Mouse (Mus musculus): ENCODE data around the gene Atp10a. TPM values are rescaled to one million over a fixed set of nuclear protein-coding genes. Genes with fewer than 3 reads are reported as not detected.

The Atp10a gene
- polyA plus RNA-seq, 1 experiment from 2014 or later, result 4.7 TPM

- Histone ChIP-seq H3K4me3 (replicated peaks; ENCODE audit: low read length) (no peak overlapping the region), H3K9ac (ENCODE audit: low read length) (no peak overlapping the region), H3K27me3 (ENCODE audit: control insufficient read depth, insufficient read depth, low read length) (no peaks in the 10 kb centered on the region), H3K27ac (ENCODE audit: low read length) (no peak overlapping the region), H3K4me1 (ENCODE audit: control insufficient read depth, insufficient read depth, low read length) (peaks cover 11% of the 10 kb centered on the region; the same call in 1 of the 2 replicates), H3K36me3 (ENCODE audit: control insufficient read depth, insufficient read depth, low read length) (no peaks in the 10 kb centered on the region), H3K9me3 (replicated peaks; ENCODE audit: control insufficient read depth, low read length) (no peaks in the 10 kb centered on the region), H3K4me2 (ENCODE audit: low read depth, low read length) (no peak overlapping the region)
- 68% methylated on average over 4 of the region's 4 CpGs for WGBS
- no peak for ATAC-seq (ENCODE audit: insufficient read depth, low FRiP score)
Observed at GRCm38 (mm10) chr7:58742009-58742408, 86.0 kb downstream of the Atp10a start.

GRCm38 (mm10) chr7:58742648-58743047, 86.7 kb downstream of the Atp10a start:
- ATAC-seq (ENCODE audit: insufficient read depth, low FRiP score), result no peak
- Histone ChIP-seq H3K4me2 (ENCODE audit: low read depth, low read length) (no peak overlapping the region), H3K9me3 (replicated peaks; ENCODE audit: control insufficient read depth, low read length) (no peaks in the 10 kb centered on the region), H3K36me3 (ENCODE audit: control insufficient read depth, insufficient read depth, low read length) (no peaks in the 10 kb centered on the region), H3K27me3 (ENCODE audit: control insufficient read depth, insufficient read depth, low read length) (no peaks in the 10 kb centered on the region), H3K4me1 (ENCODE audit: control insufficient read depth, insufficient read depth, low read length) (peaks cover 10% of the 10 kb centered on the region; the same call in 1 of the 2 replicates), H3K27ac (ENCODE audit: low read length) (no peak overlapping the region), H3K4me3 (replicated peaks; ENCODE audit: low read length) (no peak overlapping the region), H3K9ac (ENCODE audit: low read length) (no peak overlapping the region)
- WGBS, result 73% methylated on average over 1 of the region's 1 CpGs

DNA sequence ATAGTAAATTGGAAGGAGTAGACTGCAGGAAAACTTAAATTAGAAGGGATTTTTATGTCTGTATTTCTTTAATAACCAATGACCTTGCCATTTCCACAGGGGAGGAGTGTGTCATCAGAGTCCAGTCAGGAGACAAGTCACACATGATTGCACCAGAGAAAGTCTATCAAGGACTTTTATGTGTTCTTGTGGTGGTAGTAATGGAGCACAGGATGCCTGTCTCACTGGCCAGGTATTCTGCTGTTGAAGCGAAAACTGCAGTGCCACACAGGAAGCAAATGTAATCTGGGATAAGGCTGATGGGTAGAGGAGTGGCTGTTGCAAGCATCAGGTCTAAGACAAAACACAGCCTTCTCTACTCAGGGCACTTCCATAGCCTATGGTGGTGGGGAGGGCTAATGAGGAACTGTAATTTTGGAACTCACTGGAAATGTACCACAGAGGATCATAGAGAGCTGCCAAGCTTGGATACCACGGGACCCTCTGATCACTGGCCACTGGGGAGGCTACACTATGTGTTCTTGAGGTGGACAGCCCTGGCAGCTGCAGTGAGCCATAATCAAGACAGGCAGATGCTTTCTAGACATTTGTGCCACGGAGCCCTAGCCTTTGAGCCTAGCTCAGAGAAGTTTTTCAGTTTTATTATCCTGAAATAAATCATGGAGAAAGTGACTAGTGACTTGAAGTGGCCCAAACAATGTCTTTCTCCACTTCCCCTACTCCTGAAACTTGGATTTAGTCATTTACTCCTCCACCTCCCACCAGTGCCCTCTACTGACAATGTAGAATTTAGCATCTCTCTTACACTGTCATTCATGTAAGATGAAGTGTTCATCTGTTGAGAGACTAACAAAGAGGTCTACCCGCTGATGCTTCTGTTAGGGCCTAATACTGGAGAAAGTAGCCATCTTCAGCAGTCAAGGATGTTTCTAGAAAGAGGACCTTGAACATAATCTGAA, 87.7 kb downstream of the Atp10a start:
- no peak overlapping the region for H3K9ac ChIP-seq (ENCODE audit: low read length)
- no peak overlapping the region for H3K4me2 ChIP-seq (ENCODE audit: low read depth, low read length)
- H3K9me3 ChIP-seq (replicated peaks; ENCODE audit: control insufficient read depth, low read length), result no peaks in the 10 kb centered on the region
- WGBS, result 63% methylated on average over 4 of the region's 4 CpGs
- H3K4me1 ChIP-seq (ENCODE audit: control insufficient read depth, insufficient read depth, low read length), result peaks cover 10% of the 10 kb centered on the region; the same call in 1 of the 2 replicates
- H3K36me3 ChIP-seq (ENCODE audit: control insufficient read depth, insufficient read depth, low read length), result no peaks in the 10 kb centered on the region
- no peak for ATAC-seq (ENCODE audit: insufficient read depth, low FRiP score)
- no peak overlapping the region for H3K27ac ChIP-seq (ENCODE audit: low read length)
- no peaks in the 10 kb centered on the region for H3K27me3 ChIP-seq (ENCODE audit: control insufficient read depth, insufficient read depth, low read length)
- no peak overlapping the region for H3K4me3 ChIP-seq (replicated peaks; ENCODE audit: low read length)

- H3K4me2 ChIP-seq (ENCODE audit: low read depth, low read length), result no peak overlapping the region
- no peak for ATAC-seq (ENCODE audit: insufficient read depth, low FRiP score)
- no peaks in the 10 kb centered on the region for H3K9me3 ChIP-seq (replicated peaks; ENCODE audit: control insufficient read depth, low read length)
- H3K27ac ChIP-seq (ENCODE audit: low read length), result no peak overlapping the region
- no peaks in the 10 kb centered on the region for H3K36me3 ChIP-seq (ENCODE audit: control insufficient read depth, insufficient read depth, low read length)
- no peaks in the 10 kb centered on the region for H3K27me3 ChIP-seq (ENCODE audit: control insufficient read depth, insufficient read depth, low read length)
- H3K4me3 ChIP-seq (replicated peaks; ENCODE audit: low read length), result no peak overlapping the region
- WGBS, result 55% methylated on average over 5 of the region's 5 CpGs
- peaks cover 17% of the 10 kb centered on the region for H3K4me1 ChIP-seq (ENCODE audit: control insufficient read depth, insufficient read depth, low read length)
- H3K9ac ChIP-seq (ENCODE audit: low read length), result no peak overlapping the region
Observed at GRCm38 (mm10) chr7:58746817-58747216, 90.9 kb downstream of the Atp10a start.

DNA sequence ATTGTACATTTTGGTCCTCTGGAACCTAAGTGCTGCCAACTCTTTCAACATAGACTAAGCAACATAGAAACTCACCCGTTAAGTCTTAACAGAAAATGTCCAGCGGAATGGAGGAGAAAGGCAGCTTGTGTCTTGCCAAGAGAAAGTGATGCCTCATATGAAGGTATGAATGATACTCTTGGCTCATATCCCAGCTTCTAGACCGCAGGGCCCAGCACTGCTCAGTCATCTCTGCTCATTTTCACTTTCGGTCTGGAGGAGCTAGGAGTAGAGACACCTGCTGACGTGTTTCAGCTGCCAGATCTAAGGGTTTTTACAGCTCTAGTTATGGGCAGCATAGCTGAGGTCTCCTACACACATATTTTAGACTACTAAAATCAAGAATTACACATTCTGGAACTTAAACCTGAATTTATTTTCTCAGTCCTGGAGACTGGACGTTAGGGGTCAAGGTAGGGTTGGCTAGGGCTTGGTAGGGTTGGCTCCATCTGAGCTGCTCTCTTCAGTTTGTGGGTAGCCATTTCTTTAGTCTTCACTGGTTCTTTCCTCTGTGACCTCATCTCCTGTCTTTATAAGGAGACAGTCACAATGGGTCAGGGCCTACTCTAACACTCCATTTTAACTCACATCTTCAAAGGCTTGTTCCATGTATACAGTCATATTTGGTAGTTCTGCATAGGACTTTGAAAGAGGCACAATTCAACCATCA, 94.1 kb downstream of the Atp10a start:
- H3K4me3 ChIP-seq (replicated peaks; ENCODE audit: low read length), result no peak overlapping the region
- no peak overlapping the region for H3K4me2 ChIP-seq (ENCODE audit: low read depth, low read length)
- 55% methylated on average over 6 of the region's 6 CpGs for WGBS
- no peaks in the 10 kb centered on the region for H3K9me3 ChIP-seq (replicated peaks; ENCODE audit: control insufficient read depth, low read length)
- peaks cover 17% of the 10 kb centered on the region for H3K4me1 ChIP-seq (ENCODE audit: control insufficient read depth, insufficient read depth, low read length)
- peak; percentile 75; the same call in 1 of the 2 replicates for ATAC-seq (ENCODE audit: insufficient read depth, low FRiP score)
- no peak overlapping the region for H3K9ac ChIP-seq (ENCODE audit: low read length)
- no peaks in the 10 kb centered on the region for H3K36me3 ChIP-seq (ENCODE audit: control insufficient read depth, insufficient read depth, low read length)
- H3K27me3 ChIP-seq (ENCODE audit: control insufficient read depth, insufficient read depth, low read length), result no peaks in the 10 kb centered on the region
- H3K27ac ChIP-seq (ENCODE audit: low read length), result no peak overlapping the region

DNA sequence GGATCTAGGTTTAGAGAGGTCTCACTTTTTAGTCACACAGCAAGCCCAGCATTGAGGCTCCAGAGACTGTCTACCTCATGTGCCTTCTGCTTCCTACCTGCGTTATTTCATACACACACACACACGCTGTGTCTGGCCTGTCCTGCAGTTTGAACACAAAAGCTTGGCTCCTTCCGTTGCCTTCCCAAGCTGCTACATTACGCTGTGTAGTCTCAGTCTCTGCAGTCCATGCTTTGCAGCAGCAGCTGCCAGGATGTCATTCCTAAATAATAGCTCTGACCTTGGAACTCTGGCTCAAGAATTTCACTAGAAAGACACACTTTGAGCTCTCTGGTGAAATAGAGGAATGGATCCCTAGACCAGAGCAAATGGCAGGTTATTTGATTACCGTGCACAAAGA, 96.1 kb downstream of the Atp10a start:
- no peak for ATAC-seq (ENCODE audit: insufficient read depth, low FRiP score)
- no peak overlapping the region for H3K27ac ChIP-seq (ENCODE audit: low read length)
- H3K4me1 ChIP-seq (ENCODE audit: control insufficient read depth, insufficient read depth, low read length), result peaks cover 8% of the 10 kb centered on the region
- H3K4me2 ChIP-seq (ENCODE audit: low read depth, low read length), result no peak overlapping the region
- 24% methylated on average over 5 of the region's 5 CpGs for WGBS
- no peaks in the 10 kb centered on the region for H3K9me3 ChIP-seq (replicated peaks; ENCODE audit: control insufficient read depth, low read length)
- H3K36me3 ChIP-seq (ENCODE audit: control insufficient read depth, insufficient read depth, low read length), result no peaks in the 10 kb centered on the region
- no peak overlapping the region for H3K9ac ChIP-seq (ENCODE audit: low read length)
- H3K4me3 ChIP-seq (replicated peaks; ENCODE audit: low read length), result no peak overlapping the region
- H3K27me3 ChIP-seq (ENCODE audit: control insufficient read depth, insufficient read depth, low read length), result no peaks in the 10 kb centered on the region

GRCm38 (mm10) chr7:58754076-58754475, 98.1 kb downstream of the Atp10a start:
- WGBS, result 72% methylated on average over 1 of the region's 1 CpGs
- Histone ChIP-seq H3K36me3 (ENCODE audit: control insufficient read depth, insufficient read depth, low read length) (no peaks in the 10 kb centered on the region), H3K9me3 (replicated peaks; ENCODE audit: control insufficient read depth, low read length) (no peaks in the 10 kb centered on the region)

GRCm38 (mm10) chr7:58754536-58754935, 98.6 kb downstream of the Atp10a start:
- no peak for ATAC-seq (ENCODE audit: insufficient read depth, low FRiP score)
- WGBS, result 69% methylated on average over 4 of the region's 4 CpGs
- H3K36me3 ChIP-seq (ENCODE audit: control insufficient read depth, insufficient read depth, low read length), result no peaks in the 10 kb centered on the region
- H3K4me1 ChIP-seq (ENCODE audit: control insufficient read depth, insufficient read depth, low read length), result peaks cover 7% of the 10 kb centered on the region
- H3K27me3 ChIP-seq (ENCODE audit: control insufficient read depth, insufficient read depth, low read length), result no peaks in the 10 kb centered on the region
- no peak overlapping the region for H3K27ac ChIP-seq (ENCODE audit: low read length)
- no peak overlapping the region for H3K4me2 ChIP-seq (ENCODE audit: low read depth, low read length)
- no peak overlapping the region for H3K4me3 ChIP-seq (replicated peaks; ENCODE audit: low read length)
- no peak overlapping the region for H3K9ac ChIP-seq (ENCODE audit: low read length)
- no peaks in the 10 kb centered on the region for H3K9me3 ChIP-seq (replicated peaks; ENCODE audit: control insufficient read depth, low read length)

More at GRCm38 (mm10) chr7:58754076-58754475, 98.1 kb downstream of the Atp10a start:
- no peak overlapping the region for H3K9ac ChIP-seq (ENCODE audit: low read length)
- no peak for ATAC-seq (ENCODE audit: insufficient read depth, low FRiP score)
- no peak overlapping the region for H3K27ac ChIP-seq (ENCODE audit: low read length)
- H3K27me3 ChIP-seq (ENCODE audit: control insufficient read depth, insufficient read depth, low read length), result no peaks in the 10 kb centered on the region
- no peak overlapping the region for H3K4me2 ChIP-seq (ENCODE audit: low read depth, low read length)
- H3K4me1 ChIP-seq (ENCODE audit: control insufficient read depth, insufficient read depth, low read length), result peaks cover 7% of the 10 kb centered on the region
- no peak overlapping the region for H3K4me3 ChIP-seq (replicated peaks; ENCODE audit: low read length)

DNA sequence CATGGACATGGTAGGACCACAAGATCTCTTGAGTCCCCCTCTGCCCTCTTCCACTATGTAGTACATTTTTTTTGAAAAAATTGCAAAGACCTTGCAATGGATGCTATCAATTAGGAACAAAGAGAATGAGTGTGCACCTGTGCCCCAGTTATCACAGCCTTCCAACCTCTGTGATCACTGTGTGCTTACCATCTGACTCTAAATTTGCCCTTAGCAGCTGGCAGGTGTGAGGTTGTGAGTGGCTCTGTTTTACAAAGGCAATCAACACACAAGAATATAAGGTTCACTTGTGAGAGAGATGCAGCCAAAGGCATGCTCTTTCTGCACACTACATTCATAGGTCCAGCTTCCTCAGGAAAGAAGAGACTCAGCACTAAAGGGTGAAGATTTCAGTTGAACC, 99.1 kb downstream of the Atp10a start:
- H3K4me1 ChIP-seq (ENCODE audit: control insufficient read depth, insufficient read depth, low read length), result peaks cover 7% of the 10 kb centered on the region
- no peak for ATAC-seq (ENCODE audit: insufficient read depth, low FRiP score)
- H3K27ac ChIP-seq (ENCODE audit: low read length), result no peak overlapping the region
- H3K9me3 ChIP-seq (replicated peaks; ENCODE audit: control insufficient read depth, low read length), result no peaks in the 10 kb centered on the region
- no peak overlapping the region for H3K4me3 ChIP-seq (replicated peaks; ENCODE audit: low read length)
- H3K27me3 ChIP-seq (ENCODE audit: control insufficient read depth, insufficient read depth, low read length), result no peaks in the 10 kb centered on the region
- no peaks in the 10 kb centered on the region for H3K36me3 ChIP-seq (ENCODE audit: control insufficient read depth, insufficient read depth, low read length)
- H3K4me2 ChIP-seq (ENCODE audit: low read depth, low read length), result no peak overlapping the region
- H3K9ac ChIP-seq (ENCODE audit: low read length), result no peak overlapping the region
